Mouse (Mus musculus): ENCODE data around the gene Lsamp. TPM values are rescaled to one million over a fixed set of nuclear protein-coding genes. Genes with fewer than 3 reads are reported as not detected.

The Lsamp gene
- polyA plus RNA-seq, 1 experiment from 2014 or later = 0.95 TPM

GRCm38 (mm10) chr16:40841765-40842164 lies 857.6 kb downstream of the Lsamp start:
- TF ChIP-seq CTCF (IDR thresholded peaks at IDR 0.05; ENCODE audit: low read depth) = no peak
- DNase-seq = no peak

GRCm38 (mm10) chr16:40866733-40867132 lies 882.6 kb downstream of the Lsamp start:
- no peak for DNase-seq
- Histone ChIP-seq H3K4me1 (ENCODE audit: insufficient read depth) (no peaks in the 10 kb centered on the region), H3K9me3 (ENCODE audit: low read depth, low read length) (no peaks in the 10 kb centered on the region), H3K9ac (no peak overlapping the region), H3K36me3 (ENCODE audit: insufficient read depth) (no peaks in the 10 kb centered on the region), H3K4me3 (ENCODE audit: low read depth, low read length) (no peak overlapping the region), H3K4me2 (no peak overlapping the region), H3K27me3 (ENCODE audit: insufficient read depth, low read length) (no peaks in the 10 kb centered on the region), H3K27ac (ENCODE audit: low read depth) (no peak overlapping the region)
- ATAC-seq (ENCODE audit: insufficient read depth) = no peak
- TF ChIP-seq CTCF (IDR thresholded peaks at IDR 0.05; ENCODE audit: low read depth) = no peak

More at GRCm38 (mm10) chr16:40841765-40842164, 857.6 kb downstream of the Lsamp start:
- Histone ChIP-seq H3K9me3 (ENCODE audit: low read depth, low read length) (no peaks in the 10 kb centered on the region), H3K4me3 (ENCODE audit: low read depth, low read length) (no peak overlapping the region), H3K4me2 (no peak overlapping the region), H3K27ac (ENCODE audit: low read depth) (no peak overlapping the region), H3K36me3 (ENCODE audit: insufficient read depth) (no peaks in the 10 kb centered on the region), H3K27me3 (ENCODE audit: insufficient read depth, low read length) (no peaks in the 10 kb centered on the region), H3K4me1 (ENCODE audit: insufficient read depth) (no peaks in the 10 kb centered on the region), H3K9ac (no peak overlapping the region)
- 62% methylated on average over 1 of the region's 1 CpGs for WGBS
- no peak for ATAC-seq (ENCODE audit: insufficient read depth)

- Histone ChIP-seq H3K36me3 (ENCODE audit: insufficient read depth) (no peaks in the 10 kb centered on the region), H3K4me1 (ENCODE audit: insufficient read depth) (no peaks in the 10 kb centered on the region), H3K9ac (no peak overlapping the region), H3K4me2 (no peak overlapping the region), H3K27me3 (ENCODE audit: insufficient read depth, low read length) (no peaks in the 10 kb centered on the region), H3K27ac (ENCODE audit: low read depth) (no peak overlapping the region), H3K9me3 (ENCODE audit: low read depth, low read length) (no peaks in the 10 kb centered on the region), H3K4me3 (ENCODE audit: low read depth, low read length) (no peak overlapping the region)
- DNase-seq = peak; percentile 13
- 58% methylated on average over 4 of the region's 4 CpGs for WGBS
- no peak for TF ChIP-seq CTCF (IDR thresholded peaks at IDR 0.05; ENCODE audit: low read depth)
- ATAC-seq (ENCODE audit: insufficient read depth) = no peak
These were observed 894.1 kb downstream of the Lsamp start for GRCm38 (mm10) chr16:40878301-40878700.

DNA sequence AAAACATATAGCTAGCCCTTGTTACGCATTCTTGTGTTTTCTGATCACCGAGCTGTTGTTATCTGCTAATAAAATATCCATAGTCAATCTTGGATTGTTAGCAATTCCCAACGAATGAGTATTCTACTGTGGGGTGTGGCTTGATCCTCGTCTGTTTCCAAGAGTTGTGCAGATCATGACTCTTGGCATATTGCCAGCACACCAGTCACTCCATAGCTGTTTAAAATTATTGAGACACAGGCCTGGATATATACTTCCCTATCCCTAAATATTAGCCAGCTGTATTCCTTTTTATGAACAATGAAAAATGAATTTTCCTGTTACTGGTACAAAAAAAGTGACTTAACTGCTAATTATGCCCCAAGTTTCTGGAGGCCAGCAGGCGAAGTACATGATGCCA lies 897.8 kb downstream of the Lsamp start:
- no peak for ATAC-seq (ENCODE audit: insufficient read depth)
- Histone ChIP-seq H3K27me3 (ENCODE audit: insufficient read depth, low read length) (no peaks in the 10 kb centered on the region), H3K9ac (no peak overlapping the region), H3K27ac (ENCODE audit: low read depth) (no peak overlapping the region), H3K36me3 (ENCODE audit: insufficient read depth) (no peaks in the 10 kb centered on the region), H3K4me2 (no peak overlapping the region), H3K4me3 (ENCODE audit: low read depth, low read length) (no peak overlapping the region), H3K4me1 (ENCODE audit: insufficient read depth) (no peaks in the 10 kb centered on the region), H3K9me3 (ENCODE audit: low read depth, low read length) (no peaks in the 10 kb centered on the region)
- 50% methylated on average over 5 of the region's 5 CpGs for WGBS
- TF ChIP-seq CTCF (IDR thresholded peaks at IDR 0.05; ENCODE audit: low read depth) = no peak
- DNase-seq = peak; percentile 46

DNA sequence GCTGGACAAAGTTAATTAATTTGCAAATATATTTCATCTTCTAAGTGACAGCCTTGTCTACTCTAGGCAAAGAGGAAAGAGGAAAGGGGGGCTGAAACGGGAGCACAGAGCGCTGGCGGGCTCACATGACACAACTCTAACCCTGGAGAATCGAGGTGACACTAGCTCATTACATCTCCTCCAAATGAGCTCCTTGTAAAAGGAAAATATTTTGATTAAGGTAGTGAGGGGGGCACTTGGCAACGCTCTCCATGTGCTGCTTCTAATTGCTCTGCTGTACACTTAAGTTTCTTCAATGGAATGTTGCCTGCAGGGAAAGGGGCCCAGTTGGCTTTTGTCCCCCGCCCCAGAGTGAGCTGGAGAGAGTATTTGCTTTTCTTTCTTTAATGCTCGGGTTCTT lies 907.2 kb downstream of the Lsamp start:
- H3K9me3 ChIP-seq (ENCODE audit: low read depth, low read length) = no peaks in the 10 kb centered on the region
- H3K27ac ChIP-seq (ENCODE audit: low read depth) = no peak overlapping the region
- WGBS = 9% methylated on average over 7 of the region's 7 CpGs
- TF ChIP-seq CTCF (IDR thresholded peaks at IDR 0.05; ENCODE audit: low read depth) = no peak
- no peak overlapping the region for H3K4me3 ChIP-seq (ENCODE audit: low read depth, low read length)
- no peaks in the 10 kb centered on the region for H3K27me3 ChIP-seq (ENCODE audit: insufficient read depth, low read length)
- DNase-seq (peak; percentile 4), ATAC-seq (ENCODE audit: insufficient read depth) (no peak)
- H3K4me1 ChIP-seq (ENCODE audit: insufficient read depth) = no peaks in the 10 kb centered on the region
- no peak overlapping the region for H3K9ac ChIP-seq
- H3K36me3 ChIP-seq (ENCODE audit: insufficient read depth) = no peaks in the 10 kb centered on the region
- no peak overlapping the region for H3K4me2 ChIP-seq

GRCm38 (mm10) chr16:40897768-40898327 lies 913.7 kb downstream of the Lsamp start:
- Histone ChIP-seq H3K4me3 (ENCODE audit: low read depth, low read length) (no peak overlapping the region), H3K4me1 (ENCODE audit: insufficient read depth) (no peaks in the 10 kb centered on the region), H3K27ac (ENCODE audit: low read depth) (no peak overlapping the region), H3K27me3 (ENCODE audit: insufficient read depth, low read length) (no peaks in the 10 kb centered on the region), H3K9me3 (ENCODE audit: low read depth, low read length) (no peaks in the 10 kb centered on the region), H3K9ac (no peak overlapping the region), H3K36me3 (ENCODE audit: insufficient read depth) (no peaks in the 10 kb centered on the region), H3K4me2 (no peak overlapping the region)
- DNase-seq (no peak), ATAC-seq (ENCODE audit: insufficient read depth) (no peak)
- WGBS = 60% methylated on average over 4 of the region's 4 CpGs
- no peak for TF ChIP-seq CTCF (IDR thresholded peaks at IDR 0.05; ENCODE audit: low read depth)

GRCm38 (mm10) chr16:40907892-40908291 lies 923.7 kb downstream of the Lsamp start:
- Histone ChIP-seq H3K4me2 (no peak overlapping the region), H3K9ac (no peak overlapping the region), H3K27ac (ENCODE audit: low read depth) (no peak overlapping the region), H3K4me1 (ENCODE audit: insufficient read depth) (no peaks in the 10 kb centered on the region), H3K27me3 (ENCODE audit: insufficient read depth, low read length) (no peaks in the 10 kb centered on the region), H3K9me3 (ENCODE audit: low read depth, low read length) (no peaks in the 10 kb centered on the region), H3K36me3 (ENCODE audit: insufficient read depth) (no peaks in the 10 kb centered on the region), H3K4me3 (ENCODE audit: low read depth, low read length) (no peak overlapping the region)
- 38% methylated on average over 1 of the region's 1 CpGs for WGBS
- TF ChIP-seq CTCF (IDR thresholded peaks at IDR 0.05; ENCODE audit: low read depth) = no peak
- no peak for ATAC-seq (ENCODE audit: insufficient read depth)
- DNase-seq = no peak

DNA sequence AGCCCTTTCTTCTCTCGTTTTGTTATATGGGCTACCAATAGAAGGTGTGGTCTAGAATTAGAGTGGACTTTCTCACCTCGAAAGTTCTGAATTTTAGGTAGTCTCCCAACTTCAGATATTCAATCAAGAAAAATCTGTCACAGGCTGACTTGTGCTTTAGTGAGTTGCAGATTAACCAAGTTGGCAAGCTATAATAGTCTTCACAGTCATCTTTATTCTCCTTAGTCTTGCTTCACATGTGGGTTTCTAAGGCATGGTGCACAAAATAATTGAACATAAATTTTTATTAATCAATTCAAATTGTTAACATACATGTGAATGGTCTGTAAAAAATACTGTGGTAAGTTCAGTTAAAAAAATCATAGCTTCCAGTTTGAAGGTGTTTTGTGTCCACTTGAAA lies 930.0 kb downstream of the Lsamp start:
- H3K9ac ChIP-seq = no peak overlapping the region
- H3K36me3 ChIP-seq (ENCODE audit: insufficient read depth) = no peaks in the 10 kb centered on the region
- no peak overlapping the region for H3K4me2 ChIP-seq
- WGBS = 77% methylated on average over 2 of the region's 2 CpGs
- DNase-seq = no peak
- no peak for TF ChIP-seq CTCF (IDR thresholded peaks at IDR 0.05; ENCODE audit: low read depth)
- no peaks in the 10 kb centered on the region for H3K27me3 ChIP-seq (ENCODE audit: insufficient read depth, low read length)
- no peak for ATAC-seq (ENCODE audit: insufficient read depth)
- H3K4me1 ChIP-seq (ENCODE audit: insufficient read depth) = no peaks in the 10 kb centered on the region
- no peaks in the 10 kb centered on the region for H3K9me3 ChIP-seq (ENCODE audit: low read depth, low read length)
- H3K4me3 ChIP-seq (ENCODE audit: low read depth, low read length) = no peak overlapping the region
- no peak overlapping the region for H3K27ac ChIP-seq (ENCODE audit: low read depth)

Measured in lung, embryonic 14.5 days (tissue).